Mouse (Mus musculus) adrenal gland, postnatal 10 days (tissue): ENCODE data around the gene Ffar1. TPM values are rescaled to one million over a fixed set of nuclear protein-coding genes. Genes with fewer than 3 reads are reported as not detected.
"Not testable (repeated sequence)": the region's sequence is repeated elsewhere in the genome, so short reads cannot be mapped to it uniquely, and the experiment has no call there.

ENCODE experiments used
- DNase-seq: peaks from one replicate; pipeline ENCODE4 v3.0.0; 2021; ENCODE audit warnings: mixed read lengths
- total RNA-seq, 2 experiments: library from RNA; stranded (reverse); gene quantifications; 2 replicates each; pipeline ENCODE4 v1.2.3; 2021

Ffar1 gene
- total RNA-seq, 2 experiments from 2014 or later, result 0.09 to 0.12 TPM

DNA sequence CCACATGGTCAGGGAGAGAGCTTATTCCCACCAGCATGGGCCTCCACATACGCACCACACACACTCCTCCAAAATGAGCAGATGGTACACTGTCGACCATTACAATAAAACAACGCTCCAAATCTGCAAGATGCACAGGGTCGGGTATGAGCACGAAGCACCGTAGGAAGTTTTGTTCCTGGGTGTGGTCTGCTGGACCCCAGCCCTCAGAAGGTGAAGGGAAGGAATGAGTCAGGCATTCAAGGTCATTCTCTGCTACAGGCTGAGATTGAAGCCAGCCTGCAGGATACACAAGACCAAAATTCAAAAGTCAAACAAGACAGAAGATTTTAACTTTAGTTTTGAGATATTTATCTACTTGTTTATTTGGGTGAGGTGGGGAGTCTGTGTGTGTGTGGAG lies 13.4 kb downstream of the Ffar1 start:
- peak; percentile 22 for DNase-seq

DNA sequence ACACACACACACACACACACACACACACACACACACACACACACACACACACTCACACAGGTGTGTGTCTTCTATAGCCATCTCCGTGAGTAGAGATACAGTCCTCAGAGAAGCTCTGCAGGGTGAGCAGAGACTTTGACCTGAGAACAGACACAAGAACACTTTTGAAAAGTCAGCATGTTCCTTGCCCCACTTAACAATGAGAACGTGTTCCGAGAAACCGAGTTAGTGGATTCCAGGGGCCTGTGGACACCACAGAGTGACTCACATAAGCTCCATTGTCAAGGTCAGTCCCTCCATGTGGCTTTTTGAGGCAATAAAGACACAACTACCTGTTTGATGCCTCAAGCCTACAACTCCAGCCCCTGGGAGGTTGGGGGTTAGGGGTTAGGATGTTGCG lies 14.0 kb downstream of the Ffar1 start:
- peak; percentile 26 for DNase-seq

DNA sequence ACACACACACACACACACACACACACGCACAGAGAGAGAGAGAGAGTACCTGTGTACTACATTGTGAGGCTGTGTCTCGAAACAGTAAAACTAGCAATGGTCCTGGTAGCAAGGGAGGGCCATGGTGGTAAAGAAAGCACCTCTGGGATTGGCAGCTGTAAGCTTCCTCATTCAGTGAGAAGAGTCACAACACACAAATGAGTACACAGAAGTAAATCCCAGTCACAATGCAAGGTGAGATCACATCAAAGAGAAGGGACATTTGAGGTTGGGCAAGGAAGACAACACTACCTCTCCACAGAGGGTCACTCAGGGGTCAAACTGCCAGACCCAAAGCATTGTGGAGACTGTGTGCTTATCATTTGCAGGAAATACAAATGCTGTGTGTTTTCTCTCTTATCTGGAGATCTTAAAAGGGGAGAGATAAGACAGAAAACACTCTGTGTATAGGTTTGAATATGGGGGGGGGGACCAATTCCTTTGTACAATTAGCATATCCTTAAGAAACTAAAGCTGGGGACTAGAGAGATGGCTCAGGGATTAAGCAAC lies 14.8 kb downstream of the Ffar1 start:
- DNase-seq, result no peak

DNA sequence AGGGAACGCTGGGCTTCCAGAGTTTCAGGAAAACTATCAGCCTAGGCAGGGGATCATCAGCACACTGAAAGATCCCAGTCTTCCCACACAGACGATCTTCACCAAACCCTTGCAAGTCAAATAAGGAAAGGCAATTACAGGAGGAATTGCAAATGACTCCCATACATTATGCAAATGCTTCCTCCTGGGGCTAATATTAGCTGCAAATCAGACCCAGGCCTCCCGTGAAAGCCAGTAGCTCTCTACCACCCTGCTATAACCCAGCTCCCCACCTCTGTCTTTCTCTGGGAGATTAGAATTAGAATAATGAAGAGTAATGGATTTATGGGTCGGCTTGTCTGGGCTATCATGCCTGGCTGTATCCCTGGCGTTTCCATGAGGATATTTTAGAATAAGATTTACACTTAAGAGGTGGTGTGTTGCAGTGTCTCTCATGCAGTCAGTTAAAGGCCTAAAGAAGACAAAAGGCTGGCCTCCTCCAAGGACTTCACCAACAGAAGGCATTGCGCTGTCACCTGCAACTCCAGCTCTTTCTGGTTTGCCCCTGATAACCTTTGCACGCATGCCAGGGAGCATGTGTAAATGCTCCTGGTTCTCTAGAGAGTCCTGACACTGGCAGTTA lies 16.6 kb downstream of the Ffar1 start:
- no peak for DNase-seq

DNA sequence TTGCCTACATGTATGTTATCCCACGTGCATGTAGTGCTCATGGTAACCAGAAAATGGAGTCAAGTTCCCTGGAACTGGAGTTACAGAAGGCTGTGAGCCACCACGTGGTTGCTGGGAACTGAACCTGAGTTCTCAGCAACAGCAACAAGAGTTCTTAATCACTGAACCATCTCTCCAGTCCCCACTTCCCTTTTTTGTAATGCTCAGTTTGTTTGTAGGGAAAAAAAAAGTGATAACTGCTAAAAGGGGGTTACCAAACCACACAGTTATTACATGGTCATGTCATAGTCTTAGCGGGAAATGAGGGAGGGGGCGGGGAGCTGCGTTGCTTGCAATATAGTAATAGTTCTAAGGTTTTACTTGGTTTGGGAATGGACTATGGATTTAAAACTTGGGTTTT lies 19.3 kb downstream of the Ffar1 start:
- no peak for DNase-seq

DNA sequence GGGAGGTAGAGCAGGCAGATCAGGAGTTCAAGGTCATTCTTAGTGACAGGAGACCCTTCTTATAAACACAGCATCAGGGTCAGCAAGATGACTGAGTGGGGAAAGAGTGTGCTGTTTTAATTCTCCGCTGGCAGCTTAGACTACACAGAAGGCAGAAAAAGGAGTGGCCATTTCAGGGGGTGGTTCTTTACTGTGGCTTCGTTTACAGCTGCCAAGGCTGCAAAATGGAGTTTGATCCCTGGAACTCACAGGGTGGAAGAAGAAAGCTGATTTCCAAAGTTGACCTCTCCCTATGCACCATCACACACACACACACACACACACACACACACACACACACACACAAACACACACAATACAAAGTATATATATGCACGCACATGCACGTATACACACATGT lies 20.0 kb downstream of the Ffar1 start:
- DNase-seq, result no peak

DNA sequence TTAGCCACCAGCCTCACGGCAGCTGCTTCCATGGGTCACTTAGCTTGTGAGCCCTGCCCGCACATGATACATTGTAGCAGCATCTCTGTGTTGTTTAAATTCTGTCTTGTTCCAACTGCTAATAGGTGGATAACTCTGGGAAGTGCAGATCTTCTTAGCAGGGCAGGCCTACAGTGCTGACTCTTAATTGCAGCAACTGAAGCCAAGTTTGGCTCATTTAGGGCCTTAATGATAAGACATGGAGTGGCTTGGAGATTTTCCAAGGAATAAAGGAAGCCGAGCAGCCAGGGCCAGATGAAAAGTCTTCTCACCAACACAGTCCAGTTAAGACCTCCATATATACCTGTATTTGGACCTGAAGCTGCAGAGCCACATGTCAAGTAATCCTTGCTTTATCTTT lies 21.1 kb downstream of the Ffar1 start:
- DNase-seq, result no peak

DNA sequence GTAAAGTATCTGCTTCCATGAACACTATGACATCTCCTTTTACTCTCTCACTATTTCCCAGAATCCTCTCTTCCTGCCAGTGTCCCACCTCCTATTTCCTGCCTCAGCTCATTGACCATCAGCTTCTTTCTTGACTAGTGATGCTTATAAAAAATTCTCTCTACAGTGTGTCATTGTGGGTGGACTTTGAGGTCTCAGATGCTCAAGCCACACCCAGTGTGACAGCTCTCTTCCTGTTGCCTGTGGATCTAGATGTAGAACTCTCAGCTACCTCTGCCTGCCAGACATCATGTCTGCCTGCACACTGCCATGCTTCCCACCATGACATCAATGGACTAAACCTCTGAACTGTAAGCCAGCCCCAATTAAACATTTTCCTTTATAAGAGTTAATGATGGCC lies 24.1 kb downstream of the Ffar1 start:
- no peak for DNase-seq

DNA sequence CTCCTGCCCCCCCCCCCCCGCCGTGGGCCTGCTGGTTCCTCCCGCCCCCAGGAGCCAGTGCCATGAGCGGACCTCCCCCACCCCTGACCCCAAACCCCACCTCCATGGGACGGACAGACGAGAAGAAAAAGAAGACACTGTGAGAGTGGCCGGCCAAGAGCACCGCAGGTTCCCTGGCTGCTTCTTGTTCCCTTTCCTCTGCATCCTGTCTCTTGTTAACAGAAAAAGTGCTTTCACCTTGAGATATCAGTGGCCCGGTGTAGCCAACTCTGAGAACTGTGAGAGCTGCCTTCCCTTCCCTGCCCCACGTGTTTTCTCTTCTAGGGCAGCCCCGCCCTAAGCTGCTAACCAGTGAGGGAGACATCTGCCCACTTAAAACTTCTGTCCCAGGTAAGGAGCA lies 28.7 kb downstream of the Ffar1 start:
- DNase-seq, result not testable (repeated sequence)

DNA sequence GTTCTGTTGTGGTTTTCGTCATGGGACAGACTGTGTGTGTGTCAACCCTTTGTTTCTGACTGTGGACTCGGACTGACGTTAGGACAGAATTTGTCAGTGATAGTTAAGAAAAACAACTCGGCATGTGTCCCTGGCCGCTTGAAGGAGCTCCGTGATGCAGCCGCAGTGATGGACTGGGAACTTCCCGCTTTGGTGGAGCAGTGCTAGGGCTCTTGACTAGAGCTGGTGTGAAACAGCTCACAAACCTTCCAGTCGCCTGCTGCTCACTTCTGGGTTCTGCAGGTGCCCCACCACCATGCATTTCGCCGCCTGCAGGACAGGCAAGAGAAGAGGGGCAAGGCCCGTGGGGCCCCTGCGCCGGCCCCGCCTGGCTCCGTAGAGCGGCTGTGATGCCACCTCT lies 29.1 kb downstream of the Ffar1 start:
- DNase-seq, result no peak

DNA sequence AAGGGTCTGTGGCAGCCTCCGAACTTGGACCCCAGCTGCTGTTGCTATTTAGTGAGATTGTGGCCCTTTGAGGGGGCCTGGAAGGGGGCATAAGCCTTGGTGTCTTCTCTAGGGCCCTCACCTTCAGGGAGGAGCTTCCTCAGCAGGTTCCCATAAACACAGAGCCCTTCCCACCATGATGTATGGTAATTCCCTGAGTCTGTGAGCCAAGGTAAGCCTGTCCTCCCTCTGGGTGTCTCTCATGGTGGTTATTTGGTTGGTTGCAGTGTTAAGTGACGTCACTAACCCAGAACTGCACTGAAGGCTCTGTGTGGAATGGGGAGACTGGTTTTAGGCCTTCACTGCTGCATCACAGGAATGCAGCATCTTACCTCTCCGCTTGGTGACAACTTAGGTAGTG lies 31.9 kb downstream of the Ffar1 start:
- no peak for DNase-seq

DNA sequence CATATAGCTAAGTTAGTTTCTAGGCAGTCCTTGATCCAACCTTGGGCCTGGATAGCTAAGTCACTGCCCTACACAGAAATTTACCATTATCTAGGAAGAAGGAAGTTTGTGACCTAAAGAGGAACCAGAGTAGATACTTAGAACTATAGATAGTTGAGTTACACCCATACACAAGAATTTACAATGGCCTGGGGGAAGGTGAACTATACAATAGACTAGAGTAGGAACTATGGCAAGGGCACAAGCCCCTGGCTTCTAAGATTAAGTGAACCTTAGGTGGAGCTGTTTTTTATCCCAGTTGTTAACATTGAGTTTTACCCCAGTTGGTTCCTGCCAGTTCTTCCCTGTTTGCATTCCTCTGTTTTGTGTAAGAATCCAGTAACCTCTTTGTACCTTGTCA lies 32.5 kb downstream of the Ffar1 start:
- not testable (repeated sequence) for DNase-seq

DNA sequence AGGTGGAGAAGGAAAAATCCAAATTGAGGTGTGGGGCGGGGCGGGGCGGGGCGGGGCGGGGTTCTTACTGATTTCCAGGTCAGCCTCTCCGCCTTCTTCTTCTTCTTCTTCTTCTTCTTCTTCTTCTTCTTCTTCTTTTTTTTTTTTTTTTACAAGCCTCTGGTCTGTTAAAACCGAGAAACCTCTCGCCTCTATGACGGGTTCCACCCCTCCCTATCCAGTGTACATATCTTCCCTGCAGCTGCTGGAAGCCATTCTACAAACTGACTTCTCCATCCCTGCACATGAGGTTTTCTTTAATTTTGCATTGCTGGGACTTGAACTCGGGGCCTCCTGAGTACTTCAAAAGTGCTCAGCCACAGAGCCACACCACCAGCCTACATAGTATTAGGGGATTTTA lies 34.7 kb downstream of the Ffar1 start:
- no peak for DNase-seq

DNA sequence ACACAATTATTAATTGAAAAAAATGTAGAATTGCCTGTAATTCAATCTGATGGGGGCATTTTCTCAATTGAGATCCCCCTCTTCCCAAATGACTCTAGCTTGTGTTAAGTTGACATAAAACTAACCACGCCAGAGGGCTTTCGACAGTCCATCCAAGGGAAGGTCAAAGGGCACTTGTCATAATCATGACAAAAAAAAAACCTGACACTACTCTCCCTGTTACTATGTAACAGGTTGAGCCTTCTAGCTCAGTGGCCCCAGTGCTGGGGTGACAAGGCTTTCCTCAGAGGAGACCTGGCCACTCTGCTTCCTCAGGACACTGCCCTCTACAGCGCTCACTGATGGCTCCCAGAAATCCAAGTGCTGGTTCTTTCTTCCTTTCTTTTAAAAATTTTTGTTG lies 37.1 kb downstream of the Ffar1 start:
- DNase-seq, result no peak

DNA sequence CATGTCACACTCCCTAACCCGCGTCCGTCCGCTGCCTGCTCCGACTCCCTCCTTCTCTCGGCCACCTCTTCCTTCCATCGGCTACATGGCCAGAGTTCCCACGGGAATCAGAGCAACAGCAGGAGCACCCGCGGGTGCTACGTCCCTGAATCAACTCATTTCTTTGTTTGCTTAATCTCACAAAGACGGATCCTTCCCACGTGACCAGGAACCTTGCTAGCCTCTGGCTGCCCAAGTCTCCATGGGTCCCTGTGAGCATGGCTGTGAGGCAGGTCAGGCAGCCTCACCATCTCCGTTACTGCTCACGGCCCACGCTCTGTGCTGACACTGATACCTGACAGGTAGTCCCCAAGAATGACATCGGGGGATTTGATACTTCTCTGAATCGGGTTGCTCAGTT lies 37.7 kb downstream of the Ffar1 start, which contains the start of gene Ffar2:
TSS of gene Ffar2 (minus strand) at position 101 of the 400 bp plus-strand sequence.
- DNase-seq, result no peak

DNA sequence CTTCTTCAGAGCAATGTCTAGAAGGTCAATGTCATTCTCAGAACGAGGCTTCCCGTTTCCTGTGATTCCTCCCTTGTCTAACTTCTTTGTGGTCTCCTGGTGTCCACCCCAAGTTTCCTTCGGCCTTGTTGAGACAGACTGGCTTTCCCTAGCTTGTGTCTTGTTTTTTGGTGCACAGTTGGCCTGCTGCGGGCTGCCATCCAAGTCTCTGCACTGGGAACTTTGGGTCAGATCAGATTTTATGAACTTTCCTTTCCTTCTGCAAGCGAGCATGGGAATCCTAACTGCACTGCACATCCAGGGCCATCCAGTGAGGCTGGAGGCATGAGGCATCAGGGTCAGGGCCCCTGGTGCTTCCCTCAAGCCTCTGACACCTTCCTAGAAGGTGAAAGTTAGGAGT lies 39.8 kb downstream of the Ffar1 start:
- peak; percentile 31 for DNase-seq

DNA sequence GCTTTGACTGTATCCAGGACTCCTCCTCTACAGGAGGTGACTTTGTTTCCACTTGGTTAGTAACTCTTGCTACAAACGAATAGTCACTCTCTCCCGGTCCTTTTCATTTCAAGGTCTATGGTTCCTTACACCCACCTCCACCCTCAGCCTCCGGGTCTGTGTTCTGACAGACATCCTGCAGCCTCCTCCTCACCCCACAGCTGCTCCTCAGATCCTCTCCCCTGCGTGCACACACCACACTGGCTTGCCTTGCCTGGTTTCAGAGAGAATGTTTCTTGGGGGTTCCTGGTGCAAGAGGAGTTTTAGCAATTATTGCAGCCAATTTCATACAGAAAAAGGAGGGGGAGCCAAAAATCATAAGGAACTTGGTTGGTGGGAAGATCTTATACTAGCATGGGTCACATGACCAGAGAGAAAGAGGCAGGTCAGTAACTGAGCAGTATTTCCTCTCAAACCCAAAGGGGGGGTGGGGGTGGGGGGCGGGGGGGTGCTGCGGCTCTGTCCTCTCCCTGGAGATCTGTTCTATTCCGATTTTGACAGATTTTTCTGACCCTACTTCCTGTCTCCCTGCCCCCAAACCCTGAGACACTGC lies 40.4 kb downstream of the Ffar1 start:
- DNase-seq, result no peak

DNA sequence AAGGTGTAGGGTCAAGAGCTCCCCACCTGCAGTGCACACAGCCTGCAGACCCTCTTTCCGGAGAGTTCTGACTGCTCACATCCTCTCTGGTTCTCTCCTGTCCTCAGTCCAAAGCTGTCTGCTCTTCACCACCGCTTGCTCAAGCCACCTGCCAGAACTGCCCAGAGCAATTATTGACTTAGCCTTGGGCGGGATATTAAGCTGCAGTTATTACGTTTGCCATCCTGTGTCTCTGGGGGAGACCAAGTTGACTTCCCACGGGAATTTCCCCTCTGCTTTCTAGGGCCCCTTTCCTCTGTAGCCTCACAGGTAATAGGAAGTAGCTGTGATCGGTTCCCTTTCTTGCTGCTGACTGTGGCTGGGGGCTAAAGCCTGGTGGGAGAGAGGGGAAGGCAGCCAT lies 41.2 kb downstream of the Ffar1 start:
- no peak for DNase-seq

DNA sequence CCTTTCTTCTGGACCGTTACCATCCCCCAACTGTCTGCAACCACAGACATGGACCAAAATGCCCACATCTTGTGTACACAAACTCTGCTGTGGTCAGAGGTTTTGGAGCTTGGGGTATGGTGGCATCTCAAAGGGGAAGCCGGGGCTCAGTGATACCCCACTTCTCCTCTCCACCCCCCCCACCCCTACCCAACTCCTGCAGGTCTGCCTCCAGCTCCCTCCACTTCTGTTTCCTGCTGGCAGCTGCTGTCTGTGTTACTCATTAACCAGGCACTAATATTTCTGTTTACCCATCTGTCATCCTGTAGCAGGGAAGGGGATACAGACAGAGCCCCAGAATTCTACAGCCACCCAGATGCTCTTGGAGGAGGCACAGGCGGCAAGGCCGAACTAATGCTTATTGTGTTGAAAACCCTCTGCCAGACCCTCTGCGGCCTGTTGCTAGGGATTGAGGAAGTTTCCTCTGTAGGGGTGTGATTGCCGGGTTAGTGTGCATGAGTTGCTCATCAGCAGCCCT lies 49.0 kb downstream of the Ffar1 start:
- DNase-seq, result no peak

DNA sequence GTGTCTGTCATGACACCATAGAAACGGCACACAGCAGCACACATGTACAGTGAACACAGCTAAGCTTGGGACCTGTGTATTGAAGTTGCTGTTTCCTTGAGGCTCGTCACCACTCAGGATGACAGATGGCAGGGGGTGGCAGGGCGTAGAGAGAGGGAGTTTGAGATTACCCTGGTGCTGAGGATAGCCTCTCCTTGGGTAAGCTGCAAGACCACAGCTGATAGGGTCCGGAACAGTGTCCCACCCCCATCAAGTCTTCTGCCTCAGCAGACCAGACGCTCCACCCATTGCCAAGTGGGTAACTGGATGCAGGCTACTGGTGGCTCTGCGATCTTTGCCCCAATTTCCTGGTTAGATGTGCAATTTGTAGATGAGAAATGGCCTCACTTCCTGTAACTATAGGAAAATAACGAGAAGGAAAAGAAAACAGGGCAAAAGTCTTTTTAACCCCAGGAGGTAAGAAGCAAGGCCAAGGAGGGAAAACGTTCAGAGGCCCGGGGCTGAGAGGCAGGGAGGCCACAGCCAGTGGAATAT lies 49.5 kb downstream of the Ffar1 start:
- DNase-seq, result peak; percentile 28

DNA sequence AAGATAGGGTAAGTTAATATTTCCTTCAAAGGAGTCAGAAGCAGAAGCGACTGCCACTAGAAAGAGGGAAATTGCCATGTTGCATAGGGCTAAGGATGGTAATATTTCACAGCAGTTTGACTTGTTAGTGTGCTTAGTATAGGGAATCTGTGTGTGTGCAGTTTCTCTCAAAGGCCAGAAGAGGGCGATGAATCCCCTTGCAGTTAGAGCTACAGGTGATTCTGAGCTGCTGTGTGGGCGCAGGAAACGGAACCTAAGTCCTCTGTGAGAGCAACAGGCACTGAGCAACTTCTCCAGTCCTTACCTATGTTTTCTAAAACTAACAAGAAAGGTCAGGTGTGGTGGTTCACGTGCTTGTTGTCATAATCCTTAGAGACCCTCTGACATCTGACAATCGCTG lies 51.0 kb downstream of the Ffar1 start:
- DNase-seq, result no peak
